Mouse (Mus musculus): ENCODE measurements around the gene Camkmt. TPM values are rescaled to one million over a fixed set of nuclear protein-coding genes. Genes with fewer than 3 reads are reported as not detected.

Gene Camkmt
- polyA plus RNA-seq, 1 experiment from 2014 or later: 16.4 TPM

DNA sequence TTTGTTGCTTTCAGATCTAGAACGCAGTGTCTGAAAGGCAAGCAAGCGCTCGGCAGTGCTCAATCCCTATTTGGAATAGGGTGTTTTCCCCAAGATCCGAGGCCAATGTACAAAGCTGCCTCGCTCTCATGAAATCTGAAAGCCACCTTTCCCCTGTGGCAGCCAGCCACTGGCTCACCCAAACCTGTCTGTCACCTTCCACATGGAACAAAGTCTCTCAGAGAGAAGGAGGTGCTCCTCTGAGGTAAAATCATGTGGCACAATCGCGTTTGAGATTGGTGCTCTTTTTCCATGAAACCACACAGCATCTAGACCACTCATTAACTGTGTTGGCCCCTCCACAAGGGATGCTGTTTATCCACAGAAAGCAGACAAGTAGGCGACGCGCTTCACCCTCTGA lies 238.5 kb downstream of the Camkmt start:
- Histone ChIP-seq H3K27me3 (replicated peaks; ENCODE audit: control insufficient read depth, insufficient read depth, low read length) (no peaks in the 10 kb centered on the region), H3K9ac (ENCODE audit: low read depth, low read length) (no peak overlapping the region), H3K4me2 (ENCODE audit: low read depth, low read length) (no peak overlapping the region), H3K4me1 (ENCODE audit: control insufficient read depth, insufficient read depth, low read length) (no peaks in the 10 kb centered on the region), H3K36me3 (ENCODE audit: control insufficient read depth, insufficient read depth, low read length) (no peaks in the 10 kb centered on the region), H3K27ac (ENCODE audit: low read length) (no peak overlapping the region), H3K9me3 (ENCODE audit: control insufficient read depth, low read length) (no peaks in the 10 kb centered on the region), H3K4me3 (ENCODE audit: low read length) (no peak overlapping the region)
- WGBS: 90% methylated on average over 10 of the region's 10 CpGs
- ATAC-seq: no peak

DNA sequence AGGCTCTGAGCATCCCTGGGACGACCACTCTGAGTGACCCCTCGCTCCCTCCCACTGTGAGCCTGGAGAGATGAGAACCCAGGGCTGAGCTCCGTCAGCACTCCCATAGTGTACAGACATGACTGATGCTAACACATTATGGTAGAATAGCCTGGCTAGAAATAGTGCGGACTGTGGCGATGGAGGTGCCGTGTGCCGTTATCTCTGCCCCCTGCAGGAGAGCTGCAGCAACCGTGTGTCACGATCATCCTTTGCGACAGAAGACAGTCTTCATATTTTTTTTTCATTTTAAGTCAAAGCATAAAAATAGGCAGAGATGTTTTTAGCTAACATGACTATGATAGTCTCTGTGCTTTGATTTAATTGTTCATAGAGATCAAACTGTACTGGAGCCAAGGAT lies 245.1 kb downstream of the Camkmt start:
- H3K4me1 ChIP-seq (ENCODE audit: control insufficient read depth, insufficient read depth, low read length): no peaks in the 10 kb centered on the region
- no peaks in the 10 kb centered on the region for H3K27me3 ChIP-seq (replicated peaks; ENCODE audit: control insufficient read depth, insufficient read depth, low read length)
- 78% methylated on average over 10 of the region's 10 CpGs for WGBS
- no peak overlapping the region for H3K4me2 ChIP-seq (ENCODE audit: low read depth, low read length)
- no peak overlapping the region for H3K9ac ChIP-seq (ENCODE audit: low read depth, low read length)
- no peaks in the 10 kb centered on the region for H3K36me3 ChIP-seq (ENCODE audit: control insufficient read depth, insufficient read depth, low read length)
- H3K4me3 ChIP-seq (ENCODE audit: low read length): no peak overlapping the region
- H3K27ac ChIP-seq (ENCODE audit: low read length): no peak overlapping the region
- no peak for ATAC-seq
- no peaks in the 10 kb centered on the region for H3K9me3 ChIP-seq (ENCODE audit: control insufficient read depth, low read length)

GRCm38 (mm10) chr17:85337666-85338065 lies 247.3 kb downstream of the Camkmt start:
- Histone ChIP-seq H3K9ac (ENCODE audit: low read depth, low read length) (no peak overlapping the region), H3K4me1 (ENCODE audit: control insufficient read depth, insufficient read depth, low read length) (no peaks in the 10 kb centered on the region), H3K27me3 (replicated peaks; ENCODE audit: control insufficient read depth, insufficient read depth, low read length) (no peaks in the 10 kb centered on the region), H3K4me3 (ENCODE audit: low read length) (no peak overlapping the region), H3K9me3 (ENCODE audit: control insufficient read depth, low read length) (no peaks in the 10 kb centered on the region), H3K27ac (ENCODE audit: low read length) (no peak overlapping the region), H3K4me2 (ENCODE audit: low read depth, low read length) (no peak overlapping the region), H3K36me3 (ENCODE audit: control insufficient read depth, insufficient read depth, low read length) (no peaks in the 10 kb centered on the region)
- no peak for ATAC-seq
- 75% methylated on average over 7 of the region's 7 CpGs for WGBS

DNA sequence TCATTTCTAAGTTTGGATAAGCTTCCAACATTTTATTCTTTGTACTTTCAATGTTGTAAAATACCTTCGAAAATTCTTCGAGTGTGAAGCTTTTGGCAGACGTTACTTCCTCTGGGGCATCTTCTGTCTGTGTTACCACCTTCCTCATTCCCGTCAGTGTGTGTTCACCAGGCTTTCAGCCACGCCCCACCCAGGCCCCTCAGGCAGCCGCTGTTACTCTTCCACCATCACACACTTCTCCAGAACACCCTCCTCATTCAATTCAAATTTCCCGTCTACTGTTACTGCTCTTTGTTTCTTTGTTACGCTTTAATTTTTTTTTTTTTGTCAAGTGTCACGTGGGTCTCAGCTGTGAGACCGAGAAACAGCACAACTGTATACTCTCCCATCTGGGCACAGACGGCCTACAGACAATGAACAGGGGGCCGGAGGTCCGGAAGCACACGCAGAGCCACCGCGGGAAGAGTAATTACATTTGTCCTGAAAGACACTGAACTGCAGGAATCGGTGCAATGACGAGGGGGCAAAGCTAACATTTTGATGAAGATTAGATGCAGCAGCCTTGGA lies 250.9 kb downstream of the Camkmt start:
- Histone ChIP-seq H3K9ac (ENCODE audit: low read depth, low read length) (no peak overlapping the region), H3K4me2 (ENCODE audit: low read depth, low read length) (no peak overlapping the region), H3K27me3 (replicated peaks; ENCODE audit: control insufficient read depth, insufficient read depth, low read length) (no peaks in the 10 kb centered on the region), H3K4me3 (ENCODE audit: low read length) (no peak overlapping the region), H3K4me1 (ENCODE audit: control insufficient read depth, insufficient read depth, low read length) (no peaks in the 10 kb centered on the region), H3K27ac (ENCODE audit: low read length) (no peak overlapping the region), H3K36me3 (ENCODE audit: control insufficient read depth, insufficient read depth, low read length) (no peaks in the 10 kb centered on the region), H3K9me3 (ENCODE audit: control insufficient read depth, low read length) (no peaks in the 10 kb centered on the region)
- ATAC-seq: no peak
- WGBS: 65% methylated on average over 18 of the region's 18 CpGs

DNA sequence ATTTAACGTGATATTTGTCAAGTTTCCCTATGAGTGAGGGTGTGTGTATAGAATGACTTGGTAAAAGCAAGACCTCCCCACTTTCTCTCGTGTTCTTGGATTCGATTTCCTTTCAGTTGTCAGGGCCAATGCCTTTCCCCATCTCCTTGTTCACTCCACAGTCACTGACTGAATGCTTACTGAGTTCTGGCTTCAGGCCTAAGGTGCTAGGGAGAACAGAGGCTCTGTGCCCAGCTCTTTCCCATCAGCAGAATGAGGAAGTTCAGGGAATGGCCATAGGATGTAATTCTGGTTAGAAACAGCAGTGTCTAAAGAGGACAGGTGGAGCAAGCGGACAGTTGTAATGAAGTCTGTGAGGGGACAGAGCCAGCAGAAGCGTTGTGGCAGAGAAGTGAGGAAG lies 252.1 kb downstream of the Camkmt start:
- H3K4me2 ChIP-seq (ENCODE audit: low read depth, low read length): no peak overlapping the region
- H3K27ac ChIP-seq (ENCODE audit: low read length): no peak overlapping the region
- 89% methylated on average over 5 of the region's 5 CpGs for WGBS
- H3K4me3 ChIP-seq (ENCODE audit: low read length): no peak overlapping the region
- no peaks in the 10 kb centered on the region for H3K36me3 ChIP-seq (ENCODE audit: control insufficient read depth, insufficient read depth, low read length)
- H3K9ac ChIP-seq (ENCODE audit: low read depth, low read length): no peak overlapping the region
- no peaks in the 10 kb centered on the region for H3K9me3 ChIP-seq (ENCODE audit: control insufficient read depth, low read length)
- no peaks in the 10 kb centered on the region for H3K27me3 ChIP-seq (replicated peaks; ENCODE audit: control insufficient read depth, insufficient read depth, low read length)
- ATAC-seq: no peak
- H3K4me1 ChIP-seq (ENCODE audit: control insufficient read depth, insufficient read depth, low read length): no peaks in the 10 kb centered on the region

DNA sequence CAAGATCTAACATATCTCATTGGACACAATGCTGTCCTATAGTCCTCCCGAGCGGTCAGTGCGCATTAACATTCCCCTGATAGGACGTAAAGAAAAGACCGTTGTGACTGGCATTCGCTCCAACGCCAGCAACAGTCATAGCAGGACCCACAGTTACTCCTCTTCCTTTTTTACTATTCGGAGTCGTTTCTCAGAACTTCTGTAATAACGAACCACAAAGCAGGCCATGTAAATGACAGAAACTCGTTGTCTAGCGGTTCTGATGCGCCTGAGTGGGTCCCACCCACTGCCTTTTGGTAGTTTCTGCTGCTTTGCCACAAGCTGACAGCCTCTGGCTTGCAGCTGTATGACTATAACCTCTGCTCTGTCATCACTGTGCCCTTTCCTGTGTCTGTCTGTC lies 253.1 kb downstream of the Camkmt start:
- ATAC-seq: no peak
- WGBS: 87% methylated on average over 13 of the region's 13 CpGs

GRCm38 (mm10) chr17:85346701-85347100 lies 256.3 kb downstream of the Camkmt start:
- Histone ChIP-seq H3K27ac (ENCODE audit: low read length) (no peak overlapping the region), H3K4me3 (ENCODE audit: low read length) (no peak overlapping the region), H3K4me2 (ENCODE audit: low read depth, low read length) (no peak overlapping the region), H3K9ac (ENCODE audit: low read depth, low read length) (no peak overlapping the region), H3K36me3 (ENCODE audit: control insufficient read depth, insufficient read depth, low read length) (no peaks in the 10 kb centered on the region), H3K27me3 (replicated peaks; ENCODE audit: control insufficient read depth, insufficient read depth, low read length) (no peaks in the 10 kb centered on the region), H3K9me3 (ENCODE audit: control insufficient read depth, low read length) (no peaks in the 10 kb centered on the region), H3K4me1 (ENCODE audit: control insufficient read depth, insufficient read depth, low read length) (no peaks in the 10 kb centered on the region)
- no peak for ATAC-seq
- 84% methylated on average over 6 of the region's 6 CpGs for WGBS

More for the DNA sequence above, 253.1 kb downstream of the Camkmt start:
- no peaks in the 10 kb centered on the region for H3K9me3 ChIP-seq (ENCODE audit: control insufficient read depth, low read length)
- no peak overlapping the region for H3K4me2 ChIP-seq (ENCODE audit: low read depth, low read length)
- H3K4me3 ChIP-seq (ENCODE audit: low read length): no peak overlapping the region
- H3K36me3 ChIP-seq (ENCODE audit: control insufficient read depth, insufficient read depth, low read length): no peaks in the 10 kb centered on the region
- no peaks in the 10 kb centered on the region for H3K27me3 ChIP-seq (replicated peaks; ENCODE audit: control insufficient read depth, insufficient read depth, low read length)
- H3K27ac ChIP-seq (ENCODE audit: low read length): no peak overlapping the region
- H3K9ac ChIP-seq (ENCODE audit: low read depth, low read length): no peak overlapping the region
- no peaks in the 10 kb centered on the region for H3K4me1 ChIP-seq (ENCODE audit: control insufficient read depth, insufficient read depth, low read length)

GRCm38 (mm10) chr17:85349331-85349935 lies 259.1 kb downstream of the Camkmt start:
- no peaks in the 10 kb centered on the region for H3K9me3 ChIP-seq (ENCODE audit: control insufficient read depth, low read length)
- no peak for ATAC-seq
- WGBS: 59% methylated on average over 8 of the region's 8 CpGs
- H3K4me3 ChIP-seq (ENCODE audit: low read length): no peak overlapping the region
- H3K9ac ChIP-seq (ENCODE audit: low read depth, low read length): no peak overlapping the region
- no peaks in the 10 kb centered on the region for H3K27me3 ChIP-seq (replicated peaks; ENCODE audit: control insufficient read depth, insufficient read depth, low read length)
- H3K27ac ChIP-seq (ENCODE audit: low read length): no peak overlapping the region
- H3K4me1 ChIP-seq (ENCODE audit: control insufficient read depth, insufficient read depth, low read length): no peaks in the 10 kb centered on the region
- H3K4me2 ChIP-seq (ENCODE audit: low read depth, low read length): no peak overlapping the region
- H3K36me3 ChIP-seq (ENCODE audit: control insufficient read depth, insufficient read depth, low read length): no peaks in the 10 kb centered on the region

GRCm38 (mm10) chr17:85351301-85351700 lies 260.9 kb downstream of the Camkmt start:
- WGBS: 85% methylated on average over 8 of the region's 8 CpGs
- Histone ChIP-seq H3K4me3 (ENCODE audit: low read length) (no peak overlapping the region), H3K9ac (ENCODE audit: low read depth, low read length) (no peak overlapping the region), H3K4me2 (ENCODE audit: low read depth, low read length) (no peak overlapping the region), H3K9me3 (ENCODE audit: control insufficient read depth, low read length) (no peaks in the 10 kb centered on the region), H3K4me1 (ENCODE audit: control insufficient read depth, insufficient read depth, low read length) (no peaks in the 10 kb centered on the region), H3K36me3 (ENCODE audit: control insufficient read depth, insufficient read depth, low read length) (no peaks in the 10 kb centered on the region), H3K27ac (ENCODE audit: low read length) (no peak overlapping the region), H3K27me3 (replicated peaks; ENCODE audit: control insufficient read depth, insufficient read depth, low read length) (no peaks in the 10 kb centered on the region)
- no peak for ATAC-seq

GRCm38 (mm10) chr17:85352731-85353130 lies 262.4 kb downstream of the Camkmt start:
- WGBS: 78% methylated on average over 7 of the region's 7 CpGs
- no peaks in the 10 kb centered on the region for H3K9me3 ChIP-seq (ENCODE audit: control insufficient read depth, low read length)
- H3K4me1 ChIP-seq (ENCODE audit: control insufficient read depth, insufficient read depth, low read length): no peaks in the 10 kb centered on the region
- no peak for ATAC-seq
- no peak overlapping the region for H3K27ac ChIP-seq (ENCODE audit: low read length)
- H3K4me2 ChIP-seq (ENCODE audit: low read depth, low read length): no peak overlapping the region
- no peaks in the 10 kb centered on the region for H3K27me3 ChIP-seq (replicated peaks; ENCODE audit: control insufficient read depth, insufficient read depth, low read length)
- H3K4me3 ChIP-seq (ENCODE audit: low read length): no peak overlapping the region
- H3K36me3 ChIP-seq (ENCODE audit: control insufficient read depth, insufficient read depth, low read length): no peaks in the 10 kb centered on the region
- no peak overlapping the region for H3K9ac ChIP-seq (ENCODE audit: low read depth, low read length)

All from intestine, embryonic 16.5 days (tissue).